Mouse (Mus musculus): ENCODE results near the gene Lrch1. TPM values are rescaled to one million over a fixed set of nuclear protein-coding genes. Genes with fewer than 3 reads are reported as not detected.

Gene Lrch1
- polyA plus RNA-seq, 2 experiments, result 13.0 to 15.2 TPM

GRCm38 (mm10) chr14:74924031-74924430 is 23.6 kb downstream of the Lrch1 start:
- Histone ChIP-seq H3K4me2 (replicated peaks; ENCODE audit: low read depth, low read length, severe bottlenecking) (no peak overlapping the region), H3K36me3 (ENCODE audit: control insufficient read depth, insufficient read depth, low read length) (no peaks in the 10 kb centered on the region), H3K4me3 (replicated peaks; ENCODE audit: low read length) (no peak overlapping the region), H3K27ac (replicated peaks; ENCODE audit: low read depth, low read length) (no peak overlapping the region), H3K27me3 (ENCODE audit: control insufficient read depth, insufficient read depth, low read length) (no peaks in the 10 kb centered on the region), H3K9me3 (ENCODE audit: control insufficient read depth, low read length) (no peaks in the 10 kb centered on the region), H3K4me1 (ENCODE audit: control insufficient read depth, insufficient read depth, low read length) (peaks cover 10% of the 10 kb centered on the region), H3K9ac (ENCODE audit: low read depth, low read length, severe bottlenecking) (no peak overlapping the region)
- ATAC-seq (ENCODE audit: low FRiP score, low read depth), result peak; percentile 70
- WGBS, result 54% methylated on average over 2 of the region's 2 CpGs
- TF ChIP-seq POLR2A (IDR thresholded peaks at IDR 0.05; ENCODE audit: borderline replicate concordance, extremely low read depth, insufficient read depth, insufficient read length), result no peak
- peak; percentile 29 for DNase-seq (ENCODE audit: low spot score)

DNA sequence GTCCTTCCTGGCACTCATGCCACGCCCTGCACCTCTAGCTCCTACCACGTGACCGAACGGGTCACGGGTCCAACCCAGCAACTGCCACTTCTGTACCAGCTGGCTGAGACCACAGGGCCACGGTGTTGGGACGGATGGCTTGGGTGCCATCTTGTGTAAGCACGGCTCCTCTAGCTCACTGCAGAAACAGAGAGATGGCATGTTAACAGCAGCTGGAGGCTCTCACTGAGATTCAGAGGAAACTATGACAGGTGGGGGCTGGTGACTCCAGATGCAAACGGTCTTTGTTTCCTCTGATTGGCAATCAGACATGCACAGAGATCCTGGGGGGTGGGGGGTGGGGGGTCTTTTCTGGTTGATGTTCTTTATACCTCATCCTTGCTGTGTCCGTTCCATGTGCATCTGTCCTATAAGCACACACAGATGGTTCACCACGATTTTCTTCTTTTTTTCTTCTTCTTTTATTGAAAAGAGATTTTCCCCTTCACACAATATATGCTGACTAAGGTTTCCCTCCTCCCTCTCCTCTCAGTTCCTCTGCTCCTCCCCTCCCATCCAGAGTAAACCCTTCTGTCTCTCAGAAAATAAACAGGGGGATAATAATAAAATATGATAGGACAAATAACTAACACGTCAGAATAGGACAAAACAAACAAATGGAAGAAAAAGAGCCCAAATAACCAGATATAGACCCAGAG is 25.5 kb downstream of the Lrch1 start:
- Histone ChIP-seq H3K27me3 (ENCODE audit: control insufficient read depth, insufficient read depth, low read length) (no peaks in the 10 kb centered on the region), H3K36me3 (ENCODE audit: control insufficient read depth, insufficient read depth, low read length) (no peaks in the 10 kb centered on the region), H3K4me2 (replicated peaks; ENCODE audit: low read depth, low read length, severe bottlenecking) (no peak overlapping the region), H3K4me3 (replicated peaks; ENCODE audit: low read length) (no peak overlapping the region), H3K27ac (replicated peaks; ENCODE audit: low read depth, low read length) (no peak overlapping the region), H3K9me3 (ENCODE audit: control insufficient read depth, low read length) (no peaks in the 10 kb centered on the region), H3K4me1 (ENCODE audit: control insufficient read depth, insufficient read depth, low read length) (peaks cover 8% of the 10 kb centered on the region), H3K9ac (ENCODE audit: low read depth, low read length, severe bottlenecking) (no peak overlapping the region)
- DNase-seq (ENCODE audit: low spot score) (no peak), ATAC-seq (ENCODE audit: low FRiP score, low read depth) (0 out of 2 replicates have a peak, but pooled peaks have one; percentile 24)
- WGBS, result 76% methylated on average over 12 of the region's 12 CpGs
- no peak for TF ChIP-seq POLR2A (IDR thresholded peaks at IDR 0.05; ENCODE audit: borderline replicate concordance, extremely low read depth, insufficient read depth, insufficient read length)

DNA sequence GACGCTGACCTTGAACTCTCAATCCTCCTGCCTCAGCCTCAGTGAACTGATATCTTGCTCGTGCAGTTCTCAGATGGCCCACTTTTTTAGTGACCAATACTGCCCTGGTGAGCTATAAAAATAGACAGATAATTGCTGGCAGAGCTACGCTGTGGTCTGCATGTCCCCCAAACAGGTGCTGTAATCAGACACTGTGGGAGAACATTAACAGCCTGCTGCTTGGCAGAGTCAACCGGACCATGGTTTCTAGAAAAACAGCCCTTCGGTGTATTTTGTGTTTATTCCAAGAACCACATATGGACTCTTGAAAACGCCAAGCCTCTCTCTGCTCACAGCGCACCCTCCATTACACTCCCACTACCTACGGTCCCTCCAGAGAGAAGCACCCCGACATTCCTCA is 26.2 kb downstream of the Lrch1 start:
- Histone ChIP-seq H3K36me3 (ENCODE audit: control insufficient read depth, insufficient read depth, low read length) (no peaks in the 10 kb centered on the region), H3K4me2 (replicated peaks; ENCODE audit: low read depth, low read length, severe bottlenecking) (no peak overlapping the region), H3K9ac (ENCODE audit: low read depth, low read length, severe bottlenecking) (no peak overlapping the region), H3K9me3 (ENCODE audit: control insufficient read depth, low read length) (no peaks in the 10 kb centered on the region), H3K4me1 (ENCODE audit: control insufficient read depth, insufficient read depth, low read length) (peaks cover 3% of the 10 kb centered on the region), H3K27ac (replicated peaks; ENCODE audit: low read depth, low read length) (no peak overlapping the region), H3K4me3 (replicated peaks; ENCODE audit: low read length) (no peak overlapping the region), H3K27me3 (ENCODE audit: control insufficient read depth, insufficient read depth, low read length) (no peaks in the 10 kb centered on the region)
- WGBS, result 69% methylated on average over 9 of the region's 9 CpGs
- TF ChIP-seq POLR2A (IDR thresholded peaks at IDR 0.05; ENCODE audit: borderline replicate concordance, extremely low read depth, insufficient read depth, insufficient read length), result no peak
- ATAC-seq (ENCODE audit: low FRiP score, low read depth), result peak; percentile 51
- DNase-seq (ENCODE audit: low spot score), result peak; percentile 32

GRCm38 (mm10) chr14:74919132-74919531 is 28.5 kb downstream of the Lrch1 start:
- DNase-seq (ENCODE audit: low spot score) (no peak), ATAC-seq (ENCODE audit: low FRiP score, low read depth) (no peak)
- no peaks in the 10 kb centered on the region for H3K36me3 ChIP-seq (ENCODE audit: control insufficient read depth, insufficient read depth, low read length)
- no peak overlapping the region for H3K9ac ChIP-seq (ENCODE audit: low read depth, low read length, severe bottlenecking)
- no peaks in the 10 kb centered on the region for H3K27me3 ChIP-seq (ENCODE audit: control insufficient read depth, insufficient read depth, low read length)
- no peak overlapping the region for H3K4me3 ChIP-seq (replicated peaks; ENCODE audit: low read length)
- no peak overlapping the region for H3K4me2 ChIP-seq (replicated peaks; ENCODE audit: low read depth, low read length, severe bottlenecking)
- TF ChIP-seq POLR2A (IDR thresholded peaks at IDR 0.05; ENCODE audit: borderline replicate concordance, extremely low read depth, insufficient read depth, insufficient read length), result no peak
- peaks cover 11% of the 10 kb centered on the region for H3K4me1 ChIP-seq (ENCODE audit: control insufficient read depth, insufficient read depth, low read length)
- H3K27ac ChIP-seq (replicated peaks; ENCODE audit: low read depth, low read length), result no peak overlapping the region
- H3K9me3 ChIP-seq (ENCODE audit: control insufficient read depth, low read length), result no peaks in the 10 kb centered on the region
- WGBS, result 72% methylated on average over 7 of the region's 7 CpGs

DNA sequence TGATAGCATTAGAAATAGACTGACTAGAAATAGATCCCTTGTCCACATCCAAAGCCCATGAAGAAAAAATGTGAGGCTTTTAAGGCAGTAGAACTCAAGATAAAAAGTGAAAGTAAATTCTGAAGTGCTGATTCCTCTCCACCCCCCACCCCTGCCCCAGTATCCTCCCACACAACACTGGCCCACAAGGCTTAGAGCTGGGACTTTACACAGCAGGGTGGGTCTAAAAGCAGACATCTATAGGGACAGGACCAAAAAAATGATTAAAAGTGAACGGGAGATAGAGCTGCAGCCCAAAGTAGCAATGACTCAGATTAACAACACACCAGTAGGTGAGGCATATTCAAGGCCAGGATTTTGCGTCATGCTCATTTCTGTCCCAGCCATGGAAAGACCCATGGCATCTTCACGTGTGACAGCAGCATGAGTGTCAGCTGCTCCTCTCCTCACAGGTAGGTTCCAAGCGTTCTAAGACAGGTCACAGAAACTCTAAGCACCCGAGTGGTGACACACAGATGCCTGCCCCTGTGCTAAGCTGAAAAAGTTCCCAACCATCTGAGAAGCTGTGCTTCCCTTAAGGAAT is 29.1 kb downstream of the Lrch1 start:
- WGBS, result 88% methylated on average over 5 of the region's 5 CpGs
- no peaks in the 10 kb centered on the region for H3K36me3 ChIP-seq (ENCODE audit: control insufficient read depth, insufficient read depth, low read length)
- H3K27ac ChIP-seq (replicated peaks; ENCODE audit: low read depth, low read length), result no peak overlapping the region
- no peak overlapping the region for H3K4me3 ChIP-seq (replicated peaks; ENCODE audit: low read length)
- no peaks in the 10 kb centered on the region for H3K27me3 ChIP-seq (ENCODE audit: control insufficient read depth, insufficient read depth, low read length)
- peaks cover 16% of the 10 kb centered on the region for H3K4me1 ChIP-seq (ENCODE audit: control insufficient read depth, insufficient read depth, low read length)
- DNase-seq (ENCODE audit: low spot score) (no peak), ATAC-seq (ENCODE audit: low FRiP score, low read depth) (no peak)
- no peak for TF ChIP-seq POLR2A (IDR thresholded peaks at IDR 0.05; ENCODE audit: borderline replicate concordance, extremely low read depth, insufficient read depth, insufficient read length)
- no peaks in the 10 kb centered on the region for H3K9me3 ChIP-seq (ENCODE audit: control insufficient read depth, low read length)
- no peak overlapping the region for H3K9ac ChIP-seq (ENCODE audit: low read depth, low read length, severe bottlenecking)
- no peak overlapping the region for H3K4me2 ChIP-seq (replicated peaks; ENCODE audit: low read depth, low read length, severe bottlenecking)

All from limb, embryonic 14.5 days (tissue).